Mouse (Mus musculus): ENCODE measurements around the gene 1110059E24Rik.
"Not testable (repeated sequence)": the region's sequence is repeated elsewhere in the genome, so short reads cannot be mapped to it uniquely, and the experiment has no call there.

1110059E24Rik gene

GRCm38 (mm10) chr19:21626271-21626988 is 26.3 kb downstream of the 1110059E24Rik start:
- DNase-seq (ENCODE audit: low read depth, low spot score): no peak

GRCm38 (mm10) chr19:21624148-21624535 is 28.6 kb downstream of the 1110059E24Rik start:
- no peak for DNase-seq (ENCODE audit: low read depth, low spot score)

- peak; percentile 62 for DNase-seq (ENCODE audit: low read depth, low spot score)
These were observed 29.2 kb downstream of the 1110059E24Rik start for GRCm38 (mm10) chr19:21623410-21624147.

GRCm38 (mm10) chr19:21615801-21616200 is 37.0 kb downstream of the 1110059E24Rik start:
- no peak for DNase-seq (ENCODE audit: low read depth, low spot score)

- no peak for DNase-seq (ENCODE audit: low read depth, low spot score)
These were observed 40.8 kb downstream of the 1110059E24Rik start for GRCm38 (mm10) chr19:21611725-21612575.

GRCm38 (mm10) chr19:21611297-21611696 is 41.5 kb downstream of the 1110059E24Rik start:
- DNase-seq (ENCODE audit: low read depth, low spot score): no peak

GRCm38 (mm10) chr19:21610240-21610639 is 42.5 kb downstream of the 1110059E24Rik start:
- peak; percentile 50 for DNase-seq (ENCODE audit: low read depth, low spot score)

DNA sequence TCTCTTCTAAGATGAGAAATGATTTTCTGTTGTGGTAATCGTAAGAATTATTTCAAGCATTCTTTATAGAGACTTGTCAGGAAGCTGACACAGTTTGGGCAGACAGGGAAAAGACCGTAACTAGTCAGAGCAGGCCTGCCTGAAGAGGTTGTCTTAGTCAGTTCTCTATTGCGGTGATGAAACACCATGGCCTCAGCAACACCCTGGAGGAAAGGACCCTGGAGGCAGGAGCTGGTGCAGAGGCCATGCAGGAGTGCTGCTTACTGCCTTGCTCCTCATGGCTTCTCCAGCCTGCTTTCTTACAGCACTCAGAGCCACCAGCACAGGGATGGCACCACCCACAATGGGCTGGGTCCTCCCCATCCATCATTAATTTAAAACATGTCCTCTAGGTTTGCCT is 47.5 kb downstream of the 1110059E24Rik start:
- no peak for DNase-seq (ENCODE audit: low read depth, low spot score)

- DNase-seq (ENCODE audit: low read depth, low spot score): peak; percentile 15
These were observed 48.9 kb downstream of the 1110059E24Rik start for GRCm38 (mm10) chr19:21603836-21604235.

DNA sequence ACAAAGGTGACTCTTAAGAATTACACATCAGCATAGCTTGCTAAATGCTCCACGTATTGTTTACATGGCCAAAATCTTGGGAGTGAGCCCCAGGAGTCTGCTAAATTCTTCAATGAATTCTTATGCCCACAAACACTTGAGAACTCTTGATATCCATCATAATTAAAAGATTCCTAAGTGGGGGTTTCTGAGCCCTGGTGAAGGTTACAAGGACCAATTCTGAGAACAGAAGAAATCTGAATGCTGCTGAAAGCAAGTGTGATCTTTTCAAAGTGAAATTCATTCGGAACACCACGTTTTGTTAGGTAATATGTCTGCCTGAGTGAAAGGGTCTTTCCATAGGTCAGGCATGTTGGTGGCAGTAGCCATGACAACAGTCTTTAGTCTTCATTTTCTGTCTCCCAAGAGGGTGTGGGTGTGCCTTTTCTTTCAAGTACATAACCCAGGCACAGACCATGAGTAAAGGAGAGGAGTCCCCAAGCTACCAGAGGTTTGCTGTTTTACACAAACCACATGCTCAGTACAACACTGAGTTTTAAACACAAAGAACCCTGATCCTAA is 51.2 kb downstream of the 1110059E24Rik start:
- DNase-seq (ENCODE audit: low read depth, low spot score): no peak

- peak; percentile 26 for DNase-seq (ENCODE audit: low read depth, low spot score)
These were observed 54.0 kb downstream of the 1110059E24Rik start for GRCm38 (mm10) chr19:21598659-21599352.

DNA sequence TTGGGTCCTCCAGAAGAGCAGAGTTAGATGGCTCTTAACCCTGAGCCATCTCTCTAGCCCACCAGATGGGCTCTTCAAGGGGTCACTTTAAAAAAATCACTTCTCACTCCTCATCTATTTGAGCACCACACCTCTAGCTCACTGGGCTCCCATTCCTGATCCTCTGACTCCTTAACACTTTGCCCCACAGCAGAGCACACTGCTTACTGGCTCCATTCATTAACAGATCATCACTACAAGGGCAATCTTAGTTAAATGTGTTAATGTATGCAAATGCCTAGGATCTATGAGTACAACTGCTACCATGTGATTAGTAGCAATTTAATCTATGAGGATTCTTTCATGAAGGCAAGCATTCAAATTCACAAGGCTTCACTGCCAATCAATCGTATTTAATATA is 58.1 kb downstream of the 1110059E24Rik start:
- DNase-seq (ENCODE audit: low read depth, low spot score): no peak

DNA sequence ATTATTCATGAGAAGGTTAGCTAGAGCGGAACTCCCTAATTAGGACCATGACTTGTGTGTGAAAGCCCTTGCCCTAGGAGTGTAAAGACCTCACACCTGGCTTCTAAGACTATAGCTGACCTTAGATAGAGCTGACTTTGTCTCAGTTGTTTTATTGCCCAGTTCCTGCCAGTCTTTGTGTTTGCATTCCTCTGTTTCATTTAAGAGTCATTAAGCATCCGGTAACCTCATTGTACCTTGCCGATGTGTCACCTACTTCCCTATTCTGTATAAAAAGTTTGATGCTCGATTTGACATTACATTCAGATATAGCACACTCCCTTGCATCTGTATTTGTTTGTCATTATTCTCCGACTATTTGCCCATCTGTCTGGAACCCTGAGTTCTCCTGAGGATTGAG is 60.6 kb downstream of the 1110059E24Rik start:
- not testable (repeated sequence) for DNase-seq (ENCODE audit: low read depth, low spot score)

GRCm38 (mm10) chr19:21589888-21590287 is 62.9 kb downstream of the 1110059E24Rik start:
- no peak for DNase-seq (ENCODE audit: low read depth, low spot score)

- DNase-seq (ENCODE audit: low read depth, low spot score): no peak
These were observed 65.2 kb downstream of the 1110059E24Rik start for GRCm38 (mm10) chr19:21587593-21587992.

DNA sequence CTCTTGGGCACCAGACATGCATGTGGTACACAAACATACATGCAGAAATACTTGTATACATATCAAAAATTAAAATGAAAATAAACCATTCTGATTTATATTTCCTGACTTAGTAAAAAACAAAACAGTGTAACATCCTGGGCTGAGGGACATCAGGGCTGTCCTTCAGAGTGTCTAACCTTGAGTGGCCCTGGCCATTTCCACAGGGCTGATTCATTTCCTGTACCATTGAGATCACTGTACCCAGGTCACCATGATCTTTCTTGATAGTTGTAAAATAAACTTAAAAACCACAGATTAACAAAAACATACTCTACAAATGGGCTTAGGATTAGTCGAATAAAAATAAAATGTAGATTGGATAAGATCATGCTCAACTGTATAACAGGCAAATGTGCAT is 66.2 kb downstream of the 1110059E24Rik start:
- DNase-seq (ENCODE audit: low read depth, low spot score): no peak

DNA sequence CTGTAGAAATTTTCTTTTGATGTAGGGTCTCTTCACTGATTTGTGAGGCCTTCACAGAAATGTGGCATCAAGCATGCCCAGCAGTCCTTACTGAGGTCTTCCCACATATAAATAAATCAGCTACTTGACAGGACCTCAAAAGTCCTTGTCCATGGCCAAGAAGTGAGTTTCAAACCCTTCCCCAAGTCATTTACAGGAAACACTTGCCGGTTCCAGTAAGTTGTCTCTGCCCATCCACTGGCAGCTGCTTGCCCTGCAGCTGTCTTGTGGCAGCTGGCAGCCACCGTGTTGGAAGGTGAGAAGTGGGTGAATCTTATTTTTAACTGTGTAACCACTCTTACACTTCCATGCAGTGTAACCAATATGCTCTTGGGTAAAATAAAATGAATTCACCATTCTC is 66.9 kb downstream of the 1110059E24Rik start:
- DNase-seq (ENCODE audit: low read depth, low spot score): peak; percentile 21

DNA sequence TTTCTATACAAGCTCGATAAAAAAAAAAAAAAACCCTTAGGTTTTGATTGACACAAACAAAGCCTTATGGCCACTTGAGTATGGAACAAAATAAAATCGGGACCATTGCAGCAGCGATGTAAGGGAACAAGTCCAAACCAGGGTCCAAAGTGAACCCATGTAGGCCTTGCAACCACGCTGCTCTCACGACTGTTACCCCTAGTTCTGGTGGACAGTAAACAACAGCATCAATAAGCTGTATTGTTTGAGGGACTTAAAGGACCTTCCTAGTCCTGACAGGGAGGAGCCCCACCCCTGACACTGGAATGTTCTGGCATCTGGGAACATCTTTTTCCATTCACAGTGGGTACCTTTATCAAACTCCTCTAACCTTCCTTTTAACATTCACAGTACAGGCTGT is 68.8 kb downstream of the 1110059E24Rik start:
- DNase-seq (ENCODE audit: low read depth, low spot score): no peak

DNA sequence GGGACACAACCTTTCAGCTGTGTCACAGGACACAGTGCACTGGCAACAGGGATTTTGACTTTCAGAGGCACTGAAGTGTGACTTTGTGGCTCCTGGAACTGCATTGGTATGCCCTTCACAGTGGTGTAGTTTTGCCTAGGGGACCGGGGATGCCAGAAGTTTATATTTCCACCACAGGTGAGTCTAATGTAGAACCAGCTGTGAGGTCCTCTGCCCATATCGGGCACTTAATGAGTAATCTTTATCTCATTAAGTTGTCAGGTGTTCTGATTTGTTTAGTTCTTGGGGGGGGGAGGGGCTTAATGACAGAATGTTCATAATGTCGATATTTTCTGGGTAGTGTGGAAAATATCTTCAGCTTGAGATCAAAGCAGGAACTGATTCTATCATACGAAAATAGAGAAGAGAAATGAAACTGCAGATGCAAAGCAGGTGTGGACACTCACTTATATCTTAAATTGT is 69.2 kb downstream of the 1110059E24Rik start:
- DNase-seq (ENCODE audit: low read depth, low spot score): no peak

GRCm38 (mm10) chr19:21581404-21581803 is 71.4 kb downstream of the 1110059E24Rik start:
- no peak for DNase-seq (ENCODE audit: low read depth, low spot score)

DNA sequence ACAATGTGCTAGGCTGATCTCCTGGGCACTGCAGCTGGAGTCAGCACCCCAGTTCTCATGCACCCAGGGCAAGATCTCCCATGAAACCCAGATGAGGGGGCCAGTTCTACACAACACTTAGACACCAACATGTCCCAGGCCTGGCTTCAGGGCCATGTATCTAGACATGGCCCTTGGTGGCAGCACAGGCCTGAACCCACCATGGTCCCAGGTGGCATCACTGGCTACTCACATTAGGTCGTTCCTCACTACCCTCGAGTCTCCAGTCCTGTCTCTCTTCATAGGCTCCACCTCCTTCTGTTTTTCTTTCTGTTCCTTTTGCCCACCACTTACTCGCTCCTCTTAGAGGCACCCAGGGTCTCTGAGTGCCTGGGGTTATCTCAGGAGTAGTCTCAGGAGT is 72.9 kb downstream of the 1110059E24Rik start:
- no peak for DNase-seq (ENCODE audit: low read depth, low spot score)

All from brain, adult 2 months (tissue).